Mouse (Mus musculus) forebrain, embryonic 12.5 days (tissue): ENCODE data around the gene Retsat. TPM values are rescaled to one million over a fixed set of nuclear protein-coding genes. Genes with fewer than 3 reads are reported as not detected.
A peak's percentile ranks its signal among the peaks of the same experiment; 100 is the strongest.

Experiments used
- ATAC-seq: fragments of 200-750 bp; cut with Nextera tagmentation; 2 replicates; pipeline ENCODE4 v1.8.0; 2017; ENCODE audit warnings: moderate TSS enrichment; ENCODE audit not compliant: low FRiP score
- H3K27ac ChIP-seq: fragments of 300-500 bp; sonication (generic); 2 replicates; pipeline ENCODE4 v1.5.1; 2016; ENCODE audit warnings: mild to moderate bottlenecking
- H3K27me3 ChIP-seq: fragments of 300-500 bp; sonication (generic); 2 replicates; pipeline ENCODE4 v1.6.1; 2016; ENCODE audit warnings: mild to moderate bottlenecking
- H3K36me3 ChIP-seq: fragments of 300-500 bp; sonication (generic); replicated peaks from 2 replicates; pipeline ENCODE4 v1.6.1; 2016; ENCODE audit warnings: mild to moderate bottlenecking
- H3K4me1 ChIP-seq: fragments of 300-500 bp; sonication (generic); 2 replicates; pipeline ENCODE4 v1.6.1; 2016
- H3K4me2 ChIP-seq: fragments of 300-500 bp; sonication (generic); 2 replicates; pipeline ENCODE4 v1.6.1; 2016; ENCODE audit warnings: mild to moderate bottlenecking, moderate library complexity
- H3K4me3 ChIP-seq: fragments of 300-500 bp; sonication (generic); replicated peaks from 2 replicates; pipeline ENCODE4 v1.5.1; 2016; ENCODE audit warnings: mild to moderate bottlenecking
- H3K9ac ChIP-seq: fragments of 300-500 bp; sonication (generic); 2 replicates; pipeline ENCODE4 v1.6.1; 2016; ENCODE audit warnings: mild to moderate bottlenecking
- H3K9me3 ChIP-seq: fragments of 300-500 bp; sonication (generic); 2 replicates; pipeline ENCODE4 v1.6.1; 2016
- WGBS: fragments of 180-500 bp; shearing (Covaris S2); methylation state at CpG from one replicate; pipeline ENCODE4 v1.1.7; 2016; 5-methylcytosine and 5-hydroxymethylcytosine counted together
- polyA plus RNA-seq: library from polyadenylated mRNA; unstranded; fragments of >200 nt; fragmentation: Nextera tagmentation; extraction: Ambion mirVana; gene quantifications from 2 replicates; pipeline ENCODE4 v1.2.1, GENCODE M21; 2016

Retsat gene
- polyA plus RNA-seq, 1 experiment from 2014 or later: 4.6 TPM

DNA sequence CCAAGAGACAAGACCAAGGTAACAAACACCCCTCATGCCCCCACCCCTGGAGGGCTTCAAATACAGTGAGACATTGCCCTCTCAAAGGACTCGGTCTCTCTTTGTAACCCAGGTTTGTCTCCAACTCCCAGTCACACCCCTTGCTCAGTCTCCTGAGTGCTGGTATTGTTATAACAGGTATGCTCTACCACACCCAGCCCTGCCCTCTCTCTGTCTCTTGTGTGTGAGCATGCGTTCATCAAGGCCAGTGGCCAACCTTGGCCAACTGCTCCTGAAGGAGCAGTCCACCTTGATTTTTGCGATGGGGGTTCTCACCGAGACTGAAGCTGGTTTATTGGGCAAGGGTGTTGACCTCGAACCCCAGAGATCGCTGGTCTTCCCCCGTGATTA lies 57.8 kb downstream of the Retsat start:
- peaks cover 36% of the 10 kb centered on the region for H3K4me1 ChIP-seq
- whole genome bisulfite sequencing: 90% methylated on average over 7 of the region's 7 CpGs
- H3K36me3 ChIP-seq: no peaks in the 10 kb centered on the region
- H3K27ac ChIP-seq: peak overlapping the region; percentile 65; the same call in 1 of the 2 replicates
- ATAC-seq: no peak
- H3K27me3 ChIP-seq: no peaks in the 10 kb centered on the region
- no peak overlapping the region for H3K9ac ChIP-seq
- no peak overlapping the region for H3K4me3 ChIP-seq
- H3K4me2 ChIP-seq: no peak overlapping the region
- no peaks in the 10 kb centered on the region for H3K9me3 ChIP-seq

DNA sequence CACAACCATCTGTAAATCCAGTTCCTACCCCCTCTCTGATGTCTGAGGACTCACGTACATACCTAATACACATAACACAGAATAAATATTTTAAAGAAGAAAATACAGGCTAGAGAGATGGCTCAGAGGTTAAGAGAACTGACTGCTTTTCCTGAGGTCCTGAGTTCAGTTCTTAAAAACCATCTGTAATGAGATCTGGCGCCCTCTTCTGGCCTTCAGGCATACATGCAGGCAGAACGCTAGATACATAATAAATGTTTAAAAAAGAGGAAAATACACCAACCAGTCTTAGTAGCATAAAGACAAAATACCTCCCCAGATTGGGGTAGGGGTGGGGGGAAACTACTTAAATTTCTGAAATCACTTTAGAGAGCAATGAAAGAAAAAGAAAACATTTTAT lies 59.7 kb downstream of the Retsat start:
- Histone ChIP-seq H3K4me1 (peaks cover 37% of the 10 kb centered on the region), H3K9ac (no peak overlapping the region), H3K4me3 (no peak overlapping the region), H3K27me3 (no peaks in the 10 kb centered on the region), H3K4me2 (no peak overlapping the region), H3K27ac (no peak overlapping the region), H3K9me3 (no peaks in the 10 kb centered on the region), H3K36me3 (no peaks in the 10 kb centered on the region)
- WGBS: 54% methylated on average over 3 of the region's 3 CpGs
- no peak for ATAC-seq

Other genes starting within 250 kb of the Retsat start
- gene Tmem150a, start 243.0 kb upstream of the Retsat start, polyA plus RNA-seq: 4.0 and 4.1 TPM in 2 replicates
- gene Rnf181, start 231.5 kb upstream of the Retsat start, polyA plus RNA-seq: 97.4 and 97.5 TPM in 2 replicates
- gene Vamp5, start 218.0 kb upstream of the Retsat start, polyA plus RNA-seq: 6.0 and 7.6 TPM in 2 replicates
- gene Vamp8, start 207.8 kb upstream of the Retsat start, polyA plus RNA-seq: 24.6 and 26.0 TPM in 2 replicates
- 19.1 and 19.8 TPM in 2 replicates for gene Ggcx, start 184.2 kb upstream of the Retsat start, polyA plus RNA-seq
- 475 and 476 TPM in 2 replicates for gene Mat2a, start 158.9 kb upstream of the Retsat start, polyA plus RNA-seq
- 0.40 and 0.47 TPM in 2 replicates for gene Sh2d6, start 76.8 kb upstream of the Retsat start, polyA plus RNA-seq
- gene Capg, start 54.1 kb upstream of the Retsat start, polyA plus RNA-seq: 4.1 and 5.4 TPM in 2 replicates
- 16.0 and 16.2 TPM in 2 replicates for gene Elmod3, start 62 bp upstream of the Retsat start, polyA plus RNA-seq
- gene Tgoln1, start 18.5 kb downstream of the Retsat start, polyA plus RNA-seq: 31.0 and 32.1 TPM in 2 replicates
- gene Tcf7l1, start 190.8 kb downstream of the Retsat start, polyA plus RNA-seq: 24.4 and 25.9 TPM in 2 replicates